Mouse (Mus musculus) lung, adult 2 months (tissue): Measurements from ENCODE around the gene Dmbt1.

Experiments used
- CTCF ChIP-seq: fragments of 200-500 bp; IDR thresholded peaks from 2 replicates; pipeline ENCODE4 v1.5.1; 2011; ENCODE audit warnings: mild to moderate bottlenecking, low read length, control low read depth; ENCODE audit not compliant: insufficient read depth
- POLR2A ChIP-seq: fragments of 200-500 bp; IDR thresholded peaks from 2 replicates; pipeline ENCODE4 v1.6.1; 2011; ENCODE audit warnings: low read depth, mild to moderate bottlenecking, control low read depth, low read length, borderline replicate concordance; ENCODE audit errors: extremely low read depth

DNA sequence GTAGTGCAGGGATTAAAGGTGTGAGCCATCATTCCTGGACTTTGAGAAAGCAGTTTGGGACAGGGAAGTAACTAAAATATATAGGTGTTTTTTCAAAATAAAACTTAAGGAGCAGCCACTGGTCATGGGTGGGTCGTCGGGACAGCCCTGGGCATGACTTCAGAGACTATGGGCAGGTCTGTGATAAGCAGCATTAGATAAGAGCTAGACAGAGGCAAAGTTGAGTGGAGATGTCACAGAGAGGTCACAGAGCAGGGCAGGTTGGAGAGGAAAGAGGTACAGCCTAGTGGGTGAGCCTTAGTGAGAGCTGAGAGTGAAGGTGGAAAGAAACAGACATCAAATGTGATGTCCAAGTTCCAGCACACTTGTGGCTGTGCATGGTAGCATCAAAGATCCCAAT lies 5.2 kb downstream of the Dmbt1 start:
- TF ChIP-seq CTCF (no peak), POLR2A (no peak)
